Mouse (Mus musculus) kidney, postnatal 0 days (tissue): ENCODE results near the gene Arl6ip1. TPM values are rescaled to one million over a fixed set of nuclear protein-coding genes. Genes with fewer than 3 reads are reported as not detected.
A peak's percentile ranks its signal among the peaks of the same experiment; 100 is the strongest.

Experiments
- ATAC-seq: fragments of 200-750 bp; cut with Nextera tagmentation; replicated peaks from 2 replicates; pipeline ENCODE4 v1.8.0; 2017; ENCODE audit warnings: low read depth, moderate number of reproducible peaks, moderate TSS enrichment, moderate library complexity; ENCODE audit not compliant: low FRiP score
- DNase-seq: peaks from one replicate; pipeline ENCODE4 v3.0.0-alpha.2; 2016; ENCODE audit warnings: low spot score
- H3K27ac ChIP-seq: fragments of 300-500 bp; sonication (generic); 2 replicates; pipeline ENCODE4 v1.5.1; 2014; ENCODE audit warnings: mild to moderate bottlenecking
- H3K27me3 ChIP-seq: fragments of 300-500 bp; sonication (generic); 2 replicates; pipeline ENCODE4 v1.6.1; 2014; ENCODE audit warnings: low read length, mixed read lengths; ENCODE audit not compliant: insufficient read depth
- H3K36me3 ChIP-seq: fragments of 300-500 bp; sonication (generic); 2 replicates; pipeline ENCODE4 v1.6.1; 2014; ENCODE audit warnings: low read length, mixed read lengths; ENCODE audit not compliant: insufficient read depth
- H3K4me1 ChIP-seq: fragments of 300-500 bp; sonication (generic); replicated peaks from 2 replicates; pipeline ENCODE4 v1.6.1; 2014; ENCODE audit warnings: antibody characterized with exemption, low read length, mixed read lengths; ENCODE audit not compliant: insufficient read depth
- H3K4me2 ChIP-seq: fragments of 300-500 bp; sonication (generic); 2 replicates; pipeline ENCODE4 v1.6.1; 2014; ENCODE audit warnings: mild to moderate bottlenecking, low read length, moderate library complexity, mixed read lengths
- H3K4me3 ChIP-seq: fragments of 300-500 bp; sonication (generic); replicated peaks from 2 replicates; pipeline ENCODE4 v1.5.1; 2014; ENCODE audit warnings: low read depth, low read length
- H3K9ac ChIP-seq: fragments of 300-500 bp; sonication (generic); 2 replicates; pipeline ENCODE4 v1.6.1; 2014; ENCODE audit warnings: low read depth, low read length
- H3K9me3 ChIP-seq: fragments of 300-500 bp; sonication (generic); replicated peaks from 2 replicates; pipeline ENCODE4 v1.6.1; 2016; ENCODE audit warnings: low read length, inconsistent platforms, mixed read lengths
- CTCF ChIP-seq: IDR thresholded peaks from 2 replicates; pipeline ENCODE4 v1.5.1; 2016; ENCODE audit warnings: antibody characterized with exemption, low read depth, mild to moderate bottlenecking, moderate library complexity
- WGBS: fragments of 180-500 bp; shearing (Covaris S2); extraction: QIAGEN DNeasy Blood & Tissue Kit; methylation state at CpG from one replicate; pipeline ENCODE4 v1.1.7; 2014; 5-methylcytosine and 5-hydroxymethylcytosine counted together
- polyA plus RNA-seq: library from polyadenylated mRNA; unstranded; fragments of >200 nt; fragmentation: Nextera tagmentation; extraction: Ambion mirVana; gene quantifications from 2 replicates; pipeline ENCODE4 v1.2.1, GENCODE M21; 2015

Gene Arl6ip1
- polyA plus RNA-seq, 1 experiment from 2014 or later = 534 TPM

- peaks cover 24% of the 10 kb centered on the region for H3K36me3 ChIP-seq
- 26% methylated on average over 4 of the region's 4 CpGs for WGBS
- DNase-seq (no peak), ATAC-seq (peak; percentile 40)
- no peak overlapping the region for H3K27ac ChIP-seq
- no peak overlapping the region for H3K4me3 ChIP-seq
- no peak overlapping the region for H3K4me2 ChIP-seq
- no peaks in the 10 kb centered on the region for H3K9me3 ChIP-seq
- no peaks in the 10 kb centered on the region for H3K4me1 ChIP-seq
- H3K9ac ChIP-seq = no peak overlapping the region
- no peaks in the 10 kb centered on the region for H3K27me3 ChIP-seq
- no peak for TF ChIP-seq CTCF
Measured at GRCm38 (mm10) chr7:118102678-118103461, 26.6 kb downstream of the Arl6ip1 start.

DNA sequence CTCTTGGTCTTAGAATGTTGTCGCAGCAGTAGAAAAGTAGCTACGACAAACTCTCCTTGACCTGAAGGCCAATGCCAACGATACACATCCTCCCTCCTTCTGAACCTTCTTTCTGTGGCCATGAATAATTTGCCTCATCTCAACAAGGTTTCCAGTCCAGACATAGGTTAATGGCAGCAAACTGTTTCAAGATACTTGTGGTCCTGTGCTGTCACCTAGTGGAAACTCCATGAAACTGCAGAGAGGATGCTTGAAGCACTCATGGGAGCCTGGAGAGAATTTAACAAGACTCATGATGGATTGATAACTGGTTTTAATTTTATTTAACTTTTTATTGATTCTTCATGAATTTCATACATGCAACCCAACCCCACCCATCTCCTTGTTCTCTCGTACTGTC, 27.2 kb downstream of the Arl6ip1 start:
- ATAC-seq (no peak), DNase-seq (peak; percentile 88)
- WGBS = 42% methylated on average over 4 of the region's 4 CpGs
- no peak overlapping the region for H3K4me3 ChIP-seq
- H3K36me3 ChIP-seq = peaks cover 18% of the 10 kb centered on the region; the same call in 1 of the 2 replicates
- H3K27me3 ChIP-seq = no peaks in the 10 kb centered on the region
- H3K4me2 ChIP-seq = no peak overlapping the region
- H3K27ac ChIP-seq = no peak overlapping the region
- no peaks in the 10 kb centered on the region for H3K4me1 ChIP-seq
- H3K9me3 ChIP-seq = no peaks in the 10 kb centered on the region
- peak; percentile 98 for TF ChIP-seq CTCF
- H3K9ac ChIP-seq = no peak overlapping the region

DNA sequence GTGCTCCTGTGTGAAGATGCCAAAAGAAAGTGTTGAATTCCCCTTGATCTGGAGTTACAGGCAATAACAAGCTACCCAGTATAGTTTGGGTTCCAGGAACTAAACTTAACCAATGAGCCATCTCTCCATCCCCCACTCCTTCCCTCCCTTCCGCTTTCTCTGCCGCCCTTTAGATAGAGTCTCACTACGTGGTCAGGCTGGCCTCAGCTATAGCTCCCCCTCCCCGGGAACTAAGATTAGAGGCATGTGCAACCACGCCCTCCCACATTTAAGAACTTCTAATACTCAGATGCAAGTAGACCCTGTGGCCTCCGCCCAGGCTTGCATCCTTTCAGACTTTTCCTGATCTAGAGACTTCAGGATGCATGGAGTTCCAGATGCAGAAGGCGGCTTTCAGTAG, 31.8 kb downstream of the Arl6ip1 start:
- TF ChIP-seq CTCF = no peak
- Histone ChIP-seq H3K4me3 (no peak overlapping the region), H3K9me3 (no peaks in the 10 kb centered on the region), H3K27ac (no peak overlapping the region), H3K27me3 (no peaks in the 10 kb centered on the region), H3K9ac (no peak overlapping the region), H3K4me1 (no peaks in the 10 kb centered on the region), H3K4me2 (no peak overlapping the region), H3K36me3 (no peaks in the 10 kb centered on the region)
- DNase-seq = no peak
- 62% methylated on average over 7 of the region's 7 CpGs for WGBS
- no peak for ATAC-seq

GRCm38 (mm10) chr7:118079987-118080386, 49.5 kb downstream of the Arl6ip1 start:
- H3K27ac ChIP-seq = no peak overlapping the region
- no peak overlapping the region for H3K9ac ChIP-seq
- no peak for TF ChIP-seq CTCF
- 75% methylated on average over 4 of the region's 4 CpGs for WGBS
- H3K4me2 ChIP-seq = no peak overlapping the region
- H3K36me3 ChIP-seq = no peaks in the 10 kb centered on the region
- no peak overlapping the region for H3K4me3 ChIP-seq
- ATAC-seq (no peak), DNase-seq (no peak)
- H3K4me1 ChIP-seq = no peaks in the 10 kb centered on the region
- H3K27me3 ChIP-seq = no peaks in the 10 kb centered on the region
- no peaks in the 10 kb centered on the region for H3K9me3 ChIP-seq

- H3K27me3 ChIP-seq = no peaks in the 10 kb centered on the region
- no peak overlapping the region for H3K4me2 ChIP-seq
- H3K36me3 ChIP-seq = no peaks in the 10 kb centered on the region
- DNase-seq (no peak), ATAC-seq (no peak)
- no peak overlapping the region for H3K27ac ChIP-seq
- H3K4me3 ChIP-seq = no peak overlapping the region
- no peaks in the 10 kb centered on the region for H3K9me3 ChIP-seq
- peak; percentile 30; the same call in 1 of the 2 replicates for TF ChIP-seq CTCF
- H3K9ac ChIP-seq = no peak overlapping the region
- WGBS = 90% methylated on average over 5 of the region's 5 CpGs
- H3K4me1 ChIP-seq = no peaks in the 10 kb centered on the region
Measured at GRCm38 (mm10) chr7:118079097-118079496, 50.4 kb downstream of the Arl6ip1 start.

Other genes starting within 250 kb of the Arl6ip1 start
- 837 and 1,074 TPM in 2 replicates for gene Rps15a, start 13.5 kb downstream of the Arl6ip1 start, polyA plus RNA-seq
- gene Smg1, start 114.0 kb upstream of the Arl6ip1 start, polyA plus RNA-seq = 10.7 and 11.3 TPM in 2 replicates